Comparison of ENCODE assay signal across 10 mouse cellular contexts in the genomic region with DNA sequence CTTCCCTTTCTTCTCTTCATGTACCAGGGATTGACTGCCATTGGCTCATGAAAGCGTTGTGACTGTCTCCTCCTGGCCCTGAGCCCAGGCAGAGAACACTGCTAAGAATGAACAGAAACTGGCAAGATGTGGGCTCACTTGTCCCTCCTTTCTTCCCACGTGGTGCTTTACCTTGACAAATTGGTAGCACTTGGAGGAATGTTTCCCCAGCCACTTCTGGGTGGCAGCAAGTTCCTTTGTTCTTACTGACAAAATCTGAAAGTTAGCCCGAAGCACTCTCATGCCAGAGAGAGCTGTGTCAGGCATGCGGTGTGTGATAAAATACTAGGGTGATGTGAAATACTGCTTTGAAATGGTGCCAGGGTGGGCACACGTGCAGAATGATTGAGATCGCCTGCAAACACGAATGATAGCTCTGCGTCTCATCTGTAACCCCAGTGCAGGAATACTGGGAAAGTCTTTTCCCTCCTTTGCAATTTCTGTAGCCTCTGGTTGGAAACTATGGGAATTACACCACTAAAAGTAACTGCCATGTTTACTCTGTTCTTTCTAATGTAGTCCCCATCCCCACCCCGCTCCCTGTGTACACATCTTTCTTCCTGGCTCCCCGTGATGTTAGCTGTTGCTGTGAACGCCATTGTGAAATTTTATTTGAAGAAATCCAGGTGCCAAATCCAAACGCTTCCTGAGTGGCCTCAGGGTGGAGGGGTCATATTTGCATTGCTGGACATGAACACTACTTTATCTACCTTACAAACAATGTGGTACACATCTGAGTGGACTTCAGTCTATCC.
DNase-seq lines count a peak whose midpoint lies in the region; ATAC-seq and TF ChIP-seq lines count a peak whose summit lies in the region.
"Had no signal": no experiment of that assay in that cellular context is flagged by ENCODE, and none has a peak within 500 bp of the region (broad histone marks: within the 10 kb centered on the region; RNA-seq: fewer than 3 reads in every experiment).

No protein-coding gene starts in this region.

- intact Hi-C loops in heart, adult 2 months (cut with DNase I), result no loop called here

- no peaks in the 10 kb centered on the region for H3K9me3 ChIP-seq in midbrain, embryonic 15.5 days
- no peaks in the 10 kb centered on the region for H3K9me3 ChIP-seq in midbrain, embryonic 13.5 days
- H3K9me3 ChIP-seq in lung, embryonic 16.5 days (ENCODE audit: control insufficient read depth, low read length), result no peaks in the 10 kb centered on the region
- no peaks in the 10 kb centered on the region for H3K9me3 ChIP-seq in stomach, postnatal 0 days (ENCODE audit: control insufficient read depth, low read length)
- H3K9me3 ChIP-seq: heart, embryonic 15.5 days had no signal

- TF ChIP-seq POLR2A in heart, adult 2 months (IDR thresholded peaks at IDR 0.05; ENCODE audit: insufficient read depth, low read depth, low read length), result no peak

- H3K4me3 ChIP-seq in midbrain, embryonic 15.5 days, result no peak overlapping the region
- H3K4me3 ChIP-seq in midbrain, embryonic 13.5 days (replicated peaks), result no peak overlapping the region
- no peak overlapping the region for H3K4me3 ChIP-seq in lung, embryonic 16.5 days (ENCODE audit: low read length)
- H3K4me3 ChIP-seq in stomach, postnatal 0 days (ENCODE audit: low read depth, low read length), result no peak overlapping the region
- H3K4me3 ChIP-seq in heart, adult 2 months, result no peak overlapping the region
- H3K4me3 ChIP-seq: erythroblast, embryonic 14.5 days; heart, embryonic 15.5 days had no signal

- ATAC-seq in midbrain, embryonic 15.5 days (replicated peaks), result peak; percentile 71
- ATAC-seq in midbrain, embryonic 13.5 days, result no peak
- peak; percentile 88 for ATAC-seq in lung, embryonic 16.5 days (ENCODE audit: low read depth)
- peak; percentile 65; the same call in 1 of the 2 replicates for ATAC-seq in stomach, postnatal 0 days (ENCODE audit: low FRiP score, low TSS enrichment)

- H3K27me3 ChIP-seq in midbrain, embryonic 15.5 days (replicated peaks), result no peaks in the 10 kb centered on the region
- peaks cover 2% of the 10 kb centered on the region; the same call in 1 of the 2 replicates for H3K27me3 ChIP-seq in midbrain, embryonic 13.5 days
- H3K27me3 ChIP-seq in lung, embryonic 16.5 days (ENCODE audit: control insufficient read depth, insufficient read depth, low read depth, low read length), result no peaks in the 10 kb centered on the region
- H3K27me3 ChIP-seq in stomach, postnatal 0 days (ENCODE audit: control insufficient read depth, insufficient read depth, low read length), result no peaks in the 10 kb centered on the region
- no peaks in the 10 kb centered on the region for H3K27me3 ChIP-seq in heart, adult 2 months (ENCODE audit: control insufficient read depth, insufficient read depth, low read length)
- H3K27me3 ChIP-seq: heart, embryonic 15.5 days had no signal

- no peaks in the 10 kb centered on the region for H3K79me2 ChIP-seq in heart, adult 2 months (replicated peaks; ENCODE audit: control insufficient read depth, insufficient read depth, low read length)

- no peak for TF ChIP-seq CTCF in stomach, postnatal 0 days (IDR thresholded peaks at IDR 0.05; ENCODE audit: low read depth)
- TF ChIP-seq CTCF in heart, adult 2 months (IDR thresholded peaks at IDR 0.05), result no peak

- peak; percentile 9 for DNase-seq in left cerebral cortex, adult 11 months (ENCODE audit: low spot score)
- DNase-seq in stomach, postnatal 0 days (ENCODE audit: low spot score), result peak; percentile 15
- DNase-seq in kidney, postnatal 36 days, result no peak
- DNase-seq in ovary, postnatal 36 days (ENCODE audit: low spot score), result no peak
- no peak for DNase-seq in heart, adult 2 months

- H3K36me3 ChIP-seq in midbrain, embryonic 15.5 days (replicated peaks), result no peaks in the 10 kb centered on the region
- no peaks in the 10 kb centered on the region for H3K36me3 ChIP-seq in midbrain, embryonic 13.5 days
- no peaks in the 10 kb centered on the region for H3K36me3 ChIP-seq in lung, embryonic 16.5 days (ENCODE audit: control insufficient read depth, insufficient read depth, low read length)
- H3K36me3 ChIP-seq in stomach, postnatal 0 days (ENCODE audit: control insufficient read depth, insufficient read depth, low read length), result no peaks in the 10 kb centered on the region
- H3K36me3 ChIP-seq in heart, adult 2 months (ENCODE audit: control insufficient read depth, insufficient read depth, low read length), result no peaks in the 10 kb centered on the region
- H3K36me3 ChIP-seq: heart, embryonic 15.5 days had no signal

- H3K27ac ChIP-seq in midbrain, embryonic 15.5 days, result no peak overlapping the region
- no peak overlapping the region for H3K27ac ChIP-seq in midbrain, embryonic 13.5 days
- peak overlapping the region; percentile 58 for H3K27ac ChIP-seq in lung, embryonic 16.5 days (ENCODE audit: low read length)
- H3K27ac ChIP-seq in stomach, postnatal 0 days (replicated peaks), result 0 out of 2 replicates have a peak overlapping the region, but pooled peaks have one; percentile 13
- H3K27ac ChIP-seq in heart, adult 2 months, result no peak overlapping the region
- H3K27ac ChIP-seq: heart, embryonic 15.5 days had no signal

- 70% methylated on average over 12 of the region's 12 CpGs for WGBS in midbrain, embryonic 15.5 days
- WGBS in midbrain, embryonic 13.5 days, result 79% methylated on average over 12 of the region's 12 CpGs
- 42% methylated on average over 12 of the region's 12 CpGs for WGBS in lung, embryonic 16.5 days
- 38% methylated on average over 12 of the region's 12 CpGs for WGBS in stomach, postnatal 0 days
- WGBS in heart, adult 2 months, result 62% methylated on average over 12 of the region's 12 CpGs

- H3K9ac ChIP-seq in midbrain, embryonic 15.5 days, result no peak overlapping the region
- no peak overlapping the region for H3K9ac ChIP-seq in midbrain, embryonic 13.5 days (replicated peaks)
- H3K9ac ChIP-seq in lung, embryonic 16.5 days (ENCODE audit: low read length), result no peak overlapping the region
- no peak overlapping the region for H3K9ac ChIP-seq in stomach, postnatal 0 days (ENCODE audit: low read length)
- H3K9ac ChIP-seq in heart, adult 2 months (ENCODE audit: low read depth, low read length), result no peak overlapping the region
- H3K9ac ChIP-seq: heart, embryonic 15.5 days had no signal

- H3K4me1 ChIP-seq in midbrain, embryonic 15.5 days, result peaks cover 3% of the 10 kb centered on the region; the same call in 1 of the 2 replicates
- no peaks in the 10 kb centered on the region for H3K4me1 ChIP-seq in midbrain, embryonic 13.5 days (replicated peaks)
- 0 out of 2 replicates have a peak, but pooled peaks cover 2% of the 10 kb centered on the region for H3K4me1 ChIP-seq in lung, embryonic 16.5 days (replicated peaks; ENCODE audit: control insufficient read depth, insufficient read depth, low read length)
- H3K4me1 ChIP-seq in stomach, postnatal 0 days (replicated peaks; ENCODE audit: control insufficient read depth, insufficient read depth), result no peaks in the 10 kb centered on the region
- no peaks in the 10 kb centered on the region; the same call in 1 of the 2 replicates for H3K4me1 ChIP-seq in heart, adult 2 months (ENCODE audit: control insufficient read depth, insufficient read depth, low read length)

- TF ChIP-seq EP300 in stomach, postnatal 0 days (optimal IDR thresholded peaks at IDR 0.05), result no peak
- no peak for TF ChIP-seq EP300 in heart, adult 2 months (IDR thresholded peaks at IDR 0.05; ENCODE audit: insufficient read depth, low read depth, low read length)

- no peak overlapping the region for H3K4me2 ChIP-seq in midbrain, embryonic 15.5 days
- no peak overlapping the region for H3K4me2 ChIP-seq in midbrain, embryonic 13.5 days (replicated peaks)
- H3K4me2 ChIP-seq in lung, embryonic 16.5 days (ENCODE audit: low read depth, low read length), result peak overlapping the region; percentile 15
- no peak overlapping the region for H3K4me2 ChIP-seq in stomach, postnatal 0 days (replicated peaks; ENCODE audit: low read depth)
- H3K4me2 ChIP-seq: heart, embryonic 15.5 days had no signal

Comparison
In these comparisons a context has a peak if more than half of its experiments do, and no peak if none do; other contexts are left out.
1. H3K27ac ChIP-seq: peak in lung, embryonic 16.5 days (single experiment) and stomach, postnatal 0 days (single experiment); none in midbrain, embryonic 15.5 days (single experiment), midbrain, embryonic 13.5 days (single experiment) and heart, adult 2 months (single experiment).
2. DNase-seq: peak in left cerebral cortex, adult 11 months (single experiment) and stomach, postnatal 0 days (single experiment); none in kidney, postnatal 36 days (0 of 2), ovary, postnatal 36 days (single experiment) and heart, adult 2 months (0 of 2).